Mouse (Mus musculus): ENCODE results near the gene Psmb5.

DNA sequence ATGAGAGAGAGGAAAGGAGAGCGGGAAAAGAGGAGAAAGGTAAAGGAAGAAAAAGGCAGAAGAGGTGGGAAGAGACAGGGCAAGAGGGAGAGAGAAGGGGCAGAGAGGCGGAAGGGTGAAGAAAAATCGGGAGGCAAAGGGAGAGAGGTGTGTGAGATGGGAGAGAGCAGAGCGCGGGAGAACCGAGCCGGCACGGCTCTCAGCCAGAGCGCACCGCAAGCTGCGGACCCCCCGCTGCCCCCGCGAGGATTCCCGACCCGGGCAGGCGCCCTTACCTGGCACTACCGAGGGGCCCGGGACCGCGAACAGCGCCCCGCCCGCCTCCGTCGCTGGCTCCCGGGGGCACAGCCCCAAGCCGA lies 23.1 kb upstream of the Psmb5 start, which contains the start of gene Gm17606:
- TF ChIP-seq REST (IDR thresholded peaks at IDR 0.05; ENCODE audit: insufficient read depth, insufficient read length): no peak
- TF ChIP-seq POLR2A (IDR thresholded peaks at IDR 0.05; ENCODE audit: insufficient read length, low read depth): no peak
- TF ChIP-seq MAX (IDR thresholded peaks at IDR 0.05; ENCODE audit: low read depth): no peak
- TF ChIP-seq MYOD1 (IDR thresholded peaks at IDR 0.05; ENCODE audit: control insufficient read depth in 1 of 3, insufficient read length in 2 of 3, low read depth in 2 of 3): no peak
- no peak for TF ChIP-seq TCF3 (IDR thresholded peaks at IDR 0.05; ENCODE audit: insufficient read length, low read depth)

Data from myocyte (in vitro differentiated cells).